Mouse (Mus musculus): Measurements from ENCODE around the gene Dvl1.
A peak's percentile ranks its signal among the peaks of the same experiment; 100 is the strongest.

The Dvl1 gene

GRCm38 (mm10) chr4:155883587-155883986, 36.4 kb downstream of the Dvl1 start:
- no peak for DNase-seq

- DNase-seq: no peak
Measured at GRCm38 (mm10) chr4:155886330-155886729, 39.1 kb downstream of the Dvl1 start.

- no peak for DNase-seq
Measured at GRCm38 (mm10) chr4:155887674-155888073, 40.5 kb downstream of the Dvl1 start.

- DNase-seq: no peak
Measured at GRCm38 (mm10) chr4:155888181-155888580, 41.0 kb downstream of the Dvl1 start.

- no peak for DNase-seq
Measured at GRCm38 (mm10) chr4:155889316-155889715, 42.1 kb downstream of the Dvl1 start.

GRCm38 (mm10) chr4:155891011-155891471, 43.8 kb downstream of the Dvl1 start:
- DNase-seq: no peak

GRCm38 (mm10) chr4:155891551-155892001, 44.4 kb downstream of the Dvl1 start, which contains the start of the genes Pusl1 and Acap3:
Gene Pusl1 (minus strand): TSS chr4:155891781.
Gene Acap3 (plus strand): TSS chr4:155891822.
- DNase-seq: peak; percentile 98

- DNase-seq: peak; percentile 87
Measured at GRCm38 (mm10) chr4:155892017-155892416, 44.8 kb downstream of the Dvl1 start.

- peak; percentile 45 for DNase-seq
Measured at GRCm38 (mm10) chr4:155892438-155893211, 45.4 kb downstream of the Dvl1 start.

GRCm38 (mm10) chr4:155893212-155893690, 46.0 kb downstream of the Dvl1 start:
- no peak for DNase-seq

GRCm38 (mm10) chr4:155894311-155894881, 47.2 kb downstream of the Dvl1 start:
- DNase-seq: peak; percentile 70

- DNase-seq: no peak
Measured at GRCm38 (mm10) chr4:155895216-155895615, 48.0 kb downstream of the Dvl1 start.

GRCm38 (mm10) chr4:155895826-155896225, 48.6 kb downstream of the Dvl1 start:
- DNase-seq: no peak

GRCm38 (mm10) chr4:155896461-155896860, 49.3 kb downstream of the Dvl1 start:
- DNase-seq: no peak

- DNase-seq: no peak
Measured at GRCm38 (mm10) chr4:155898318-155898717, 51.1 kb downstream of the Dvl1 start.

- no peak for DNase-seq
Measured at GRCm38 (mm10) chr4:155899355-155899754, 52.2 kb downstream of the Dvl1 start.

- DNase-seq: no peak
Measured at GRCm38 (mm10) chr4:155901205-155901604, 54.0 kb downstream of the Dvl1 start.

- DNase-seq: no peak
Measured at GRCm38 (mm10) chr4:155903246-155903645, 56.0 kb downstream of the Dvl1 start.

GRCm38 (mm10) chr4:155904318-155905102, 57.3 kb downstream of the Dvl1 start:
- DNase-seq: no peak

GRCm38 (mm10) chr4:155905634-155906033, 58.4 kb downstream of the Dvl1 start:
- no peak for DNase-seq

- DNase-seq: no peak
Measured at GRCm38 (mm10) chr4:155906125-155906524, 58.9 kb downstream of the Dvl1 start.

- no peak for DNase-seq
Measured at GRCm38 (mm10) chr4:155907003-155907402, 59.8 kb downstream of the Dvl1 start.

- DNase-seq: no peak
Measured at GRCm38 (mm10) chr4:155908281-155908680, 61.1 kb downstream of the Dvl1 start.
